Mouse (Mus musculus) B cell, adult 2 months (primary cell): ENCODE data around the gene Mms22l.
"Not testable (repeated sequence)": the region's sequence is repeated elsewhere in the genome, so short reads cannot be mapped to it uniquely, and the experiment has no call there.

Source experiments
- DNase-seq, 2 experiments: peaks; one replicate each; pipeline ENCODE4 v3.0.0; 2022

The Mms22l gene

GRCm38 (mm10) chr4:24496116-24496952, at the start of gene Mms22l:
Gene Mms22l (plus strand): TSS chr4:24496451.
- DNase-seq: peak; percentile 89 to 91

DNA sequence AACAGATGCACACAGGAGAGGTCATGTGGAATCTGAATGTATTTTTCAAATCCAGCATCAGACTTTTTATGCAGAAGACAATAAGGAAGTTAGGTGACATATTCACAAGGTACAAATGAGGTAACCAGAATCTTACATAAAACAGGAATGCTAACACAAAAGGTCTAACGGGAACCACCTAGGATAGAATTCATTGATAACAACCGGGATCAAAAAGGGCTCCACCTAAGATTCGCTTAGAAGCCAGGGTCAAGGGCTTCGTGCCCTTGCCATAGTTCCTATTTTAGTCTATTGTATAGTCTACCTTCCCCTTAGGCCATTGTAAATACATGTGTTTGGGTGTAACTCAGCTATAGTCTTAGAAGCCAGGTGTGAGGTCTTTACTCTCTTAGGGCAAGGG, 12.2 kb upstream of the Mms22l start:
- DNase-seq: not testable (repeated sequence)

DNA sequence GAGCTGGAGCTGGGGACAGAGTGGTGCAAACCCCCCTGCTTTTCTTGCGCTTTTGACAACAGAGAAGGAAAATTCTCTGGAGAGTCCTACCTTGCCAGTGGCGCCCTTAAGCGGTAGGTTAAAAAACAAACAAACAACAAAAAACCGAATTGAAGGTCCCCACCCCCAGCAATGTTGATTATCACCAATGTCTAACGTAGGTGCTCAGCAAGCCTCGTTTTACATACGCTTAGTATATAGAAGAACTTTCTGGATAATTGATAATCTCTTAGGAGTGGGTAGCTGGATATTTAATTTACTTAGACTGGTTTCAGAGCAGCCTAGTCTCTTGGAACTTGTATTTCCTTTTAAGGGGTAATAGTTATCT, 685 bp downstream of the Mms22l start:
- no peak for DNase-seq

- no peak for DNase-seq
Measured at GRCm38 (mm10) chr4:24509195-24509594, 12.9 kb downstream of the Mms22l start.

- no peak for DNase-seq
Measured at GRCm38 (mm10) chr4:24536989-24537388, 40.7 kb downstream of the Mms22l start.

DNA sequence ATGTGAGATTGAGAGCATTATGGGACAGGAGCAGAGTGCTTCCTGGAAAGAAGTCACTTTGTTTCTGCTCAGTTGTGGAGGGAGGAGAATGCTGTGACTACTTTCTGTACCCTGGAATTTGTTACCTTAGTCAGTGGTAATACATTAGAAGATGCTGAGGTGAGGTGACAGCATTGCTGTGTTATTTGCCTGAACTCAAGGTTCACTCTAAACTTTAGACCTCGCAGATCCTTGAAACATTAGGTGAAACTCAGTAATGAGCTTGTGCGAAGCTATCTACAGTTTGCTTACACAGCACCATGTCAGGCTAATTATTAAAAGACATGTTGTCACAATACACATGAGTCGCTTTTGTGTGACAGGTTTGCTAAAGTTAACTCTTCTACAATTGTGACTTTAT, 47.2 kb downstream of the Mms22l start:
- DNase-seq: no peak

DNA sequence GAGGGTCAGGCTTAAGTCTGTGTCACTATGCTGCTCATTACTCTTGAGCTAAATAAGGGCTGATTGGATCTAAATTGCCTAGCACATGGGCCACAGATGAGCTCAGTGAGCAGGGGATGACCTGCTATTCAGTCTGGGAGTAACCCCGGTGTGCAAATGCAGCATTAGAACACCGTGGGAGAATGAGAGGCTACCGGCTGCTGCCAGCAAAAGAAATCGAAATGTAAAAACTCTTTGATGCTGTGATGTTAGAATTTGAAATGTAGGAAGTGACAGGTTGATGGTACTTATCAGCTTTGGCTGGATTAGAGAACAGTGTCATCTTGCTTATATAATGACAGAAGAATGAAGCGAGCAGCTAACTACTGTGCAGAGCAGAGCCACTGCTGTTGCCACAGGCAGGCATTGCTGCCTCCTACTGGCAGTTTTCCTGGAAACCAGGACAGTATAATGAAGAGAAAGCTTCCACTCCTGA, 48.5 kb downstream of the Mms22l start:
- DNase-seq: no peak

- no peak for DNase-seq
Measured at GRCm38 (mm10) chr4:24556116-24556820, 60.0 kb downstream of the Mms22l start.

- DNase-seq: no peak
Measured at GRCm38 (mm10) chr4:24557149-24557548, 60.9 kb downstream of the Mms22l start.

DNA sequence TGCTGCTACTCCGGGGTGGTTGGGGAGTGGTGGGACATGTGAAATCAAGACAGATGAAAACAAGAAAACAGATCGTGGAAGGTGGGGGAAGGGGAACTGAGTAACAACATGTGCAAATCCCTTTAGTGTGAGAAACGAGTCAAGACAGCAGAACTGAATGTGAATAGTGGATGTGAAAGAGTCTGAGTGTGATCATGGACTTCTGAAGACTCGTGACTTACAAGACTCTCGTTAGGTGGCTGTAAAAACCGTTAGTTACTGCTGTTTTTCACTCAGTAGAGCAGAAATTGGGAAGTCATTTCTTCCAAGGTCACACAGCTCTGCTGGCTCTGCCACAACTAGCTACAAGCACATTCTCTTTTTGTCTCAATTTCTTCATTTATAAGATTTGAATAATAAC, 71.8 kb downstream of the Mms22l start:
- peak in 1 of 2 experiments; percentile 2 for DNase-seq

- DNase-seq: no peak
Measured at GRCm38 (mm10) chr4:24568989-24569556, 72.8 kb downstream of the Mms22l start.

- DNase-seq: peak; percentile 83
Measured at GRCm38 (mm10) chr4:24574276-24574675, 78.0 kb downstream of the Mms22l start.

- no peak for DNase-seq
Measured at GRCm38 (mm10) chr4:24577594-24577993, 81.3 kb downstream of the Mms22l start.

- DNase-seq: no peak
Measured at GRCm38 (mm10) chr4:24582295-24582694, 86.0 kb downstream of the Mms22l start.

DNA sequence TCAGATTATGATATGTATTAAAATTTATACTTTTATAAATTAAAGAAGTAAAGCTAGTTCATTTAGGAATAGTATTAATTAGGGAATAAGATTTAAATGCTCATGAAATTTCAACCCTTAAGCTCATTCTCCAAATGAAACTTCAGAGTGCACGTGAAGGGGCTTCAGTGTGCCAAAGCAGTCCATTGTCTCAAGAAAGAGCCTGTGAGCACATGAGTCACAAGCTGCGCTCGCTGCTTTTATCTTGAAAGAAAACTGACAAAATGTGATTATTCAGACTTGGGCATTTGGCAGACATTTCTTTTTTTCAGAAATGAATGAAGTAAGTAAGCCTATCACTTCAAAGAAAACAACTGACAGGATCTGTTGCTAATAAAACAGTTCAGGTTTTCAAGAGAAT, 87.7 kb downstream of the Mms22l start:
- DNase-seq: no peak

- no peak for DNase-seq
Measured at GRCm38 (mm10) chr4:24594824-24595223, 98.6 kb downstream of the Mms22l start.

- DNase-seq: no peak
Measured at GRCm38 (mm10) chr4:24596942-24597611, 100.8 kb downstream of the Mms22l start.

GRCm38 (mm10) chr4:24598637-24599036, 102.4 kb downstream of the Mms22l start:
- no peak for DNase-seq

DNA sequence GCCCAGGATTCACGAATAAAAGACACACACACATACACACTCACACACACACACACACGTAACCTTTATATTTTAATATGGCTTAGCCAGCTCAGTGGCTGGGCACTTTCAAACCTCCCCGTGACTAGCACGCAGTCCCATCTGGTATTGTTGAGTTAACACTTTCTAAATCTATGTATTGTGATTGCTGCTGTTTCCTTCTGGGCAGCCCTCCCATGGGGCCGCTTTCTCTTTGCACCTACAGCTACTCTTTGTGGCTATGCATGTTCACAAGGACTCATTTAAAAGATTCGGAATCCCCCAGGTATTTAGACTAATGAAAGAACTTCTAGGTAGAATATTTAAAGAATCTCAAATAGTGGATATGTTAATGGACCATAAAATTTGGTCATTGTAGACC, 105.5 kb downstream of the Mms22l start:
- no peak for DNase-seq

DNA sequence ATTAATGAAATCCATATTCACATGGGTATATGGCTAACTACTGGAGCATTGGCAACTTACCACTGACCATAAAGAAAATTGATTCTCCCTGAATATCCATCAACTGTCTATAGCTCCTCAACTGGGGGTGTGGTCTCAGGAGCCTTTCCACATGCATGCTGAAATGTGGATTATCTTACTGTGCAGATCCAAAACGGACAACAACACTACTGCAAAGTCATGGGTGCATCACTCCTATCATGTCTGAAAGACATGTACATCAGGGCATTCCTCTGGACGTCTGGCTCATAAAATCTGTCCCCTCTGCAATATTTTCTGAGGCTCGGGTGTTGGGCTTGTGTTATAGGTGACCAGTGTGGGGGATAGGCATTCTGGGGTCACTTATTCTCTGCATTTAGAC, 112.8 kb downstream of the Mms22l start:
- DNase-seq: no peak

GRCm38 (mm10) chr4:24609564-24609963, 113.3 kb downstream of the Mms22l start:
- no peak for DNase-seq

DNA sequence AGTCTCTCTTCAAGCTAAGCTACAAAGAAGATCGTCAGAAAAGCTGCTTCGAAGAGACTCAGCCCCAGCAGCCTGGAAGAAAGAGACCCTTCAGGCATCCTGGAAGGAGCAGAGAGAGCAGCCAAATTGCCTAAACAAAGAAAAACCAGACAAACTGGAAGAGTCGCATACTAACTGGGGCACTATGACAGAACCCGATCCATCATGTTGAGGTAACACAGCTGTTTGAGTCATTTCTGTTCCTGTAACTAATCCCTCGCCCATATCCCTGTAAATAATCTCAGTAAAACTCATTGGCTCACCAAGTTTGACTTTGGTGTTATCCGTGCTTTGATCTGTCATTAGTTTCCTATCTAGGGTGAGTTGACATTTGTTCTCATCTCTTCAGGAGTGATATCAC, 123.8 kb downstream of the Mms22l start:
- DNase-seq: no peak

- DNase-seq: no peak
Measured at GRCm38 (mm10) chr4:24620440-24620839, 124.2 kb downstream of the Mms22l start.
